Mouse (Mus musculus) adrenal gland, adult 8-10 months (tissue): ENCODE results near the gene Trub1. TPM values are rescaled to one million over a fixed set of nuclear protein-coding genes. Genes with fewer than 3 reads are reported as not detected.
A peak's percentile ranks its signal among the peaks of the same experiment; 100 is the strongest.

Source experiments
- DNase-seq: peaks from one replicate; pipeline ENCODE4 v3.0.0; 2022
- total RNA-seq, 4 experiments: library from RNA; stranded (reverse); gene quantifications; 2 replicates each; pipeline ENCODE4 v1.2.4; 2022

Trub1 gene
- total RNA-seq: 10 to 100 TPM; 15.9 to 20.2 (median 18.5) TPM

- peak; percentile 76 for DNase-seq
Observed at GRCm38 (mm10) chr19:57452492-57453217, at the start of gene Trub1. TSS of gene Trub1 (plus strand) at chr19:57452912.

- DNase-seq: peak; percentile 72
Observed at GRCm38 (mm10) chr19:57403700-57404501, 48.8 kb upstream of the Trub1 start.

- DNase-seq: no peak
Observed at GRCm38 (mm10) chr19:57404502-57404848, 48.2 kb upstream of the Trub1 start.

- DNase-seq: no peak
Observed at GRCm38 (mm10) chr19:57407947-57408346, 44.8 kb upstream of the Trub1 start.

- peak; percentile 39 for DNase-seq
Observed at GRCm38 (mm10) chr19:57411375-57412196, 41.1 kb upstream of the Trub1 start.

- no peak for DNase-seq
Observed at GRCm38 (mm10) chr19:57413170-57413569, 39.5 kb upstream of the Trub1 start.

GRCm38 (mm10) chr19:57413918-57414317, 38.8 kb upstream of the Trub1 start:
- DNase-seq: no peak

GRCm38 (mm10) chr19:57415031-57415807, 37.5 kb upstream of the Trub1 start:
- DNase-seq: no peak

GRCm38 (mm10) chr19:57417800-57418580, 34.7 kb upstream of the Trub1 start:
- DNase-seq: no peak

- DNase-seq: no peak
Observed at GRCm38 (mm10) chr19:57423402-57423801, 29.3 kb upstream of the Trub1 start.

- DNase-seq: no peak
Observed at GRCm38 (mm10) chr19:57425296-57425695, 27.4 kb upstream of the Trub1 start.

- DNase-seq: no peak
Observed at GRCm38 (mm10) chr19:57426841-57427240, 25.9 kb upstream of the Trub1 start.

GRCm38 (mm10) chr19:57427756-57428438, 24.8 kb upstream of the Trub1 start:
- DNase-seq: no peak

- DNase-seq: no peak
Observed at GRCm38 (mm10) chr19:57428641-57429040, 24.1 kb upstream of the Trub1 start.

GRCm38 (mm10) chr19:57429926-57430325, 22.8 kb upstream of the Trub1 start:
- no peak for DNase-seq

- DNase-seq: no peak
Observed at GRCm38 (mm10) chr19:57431476-57431875, 21.2 kb upstream of the Trub1 start.

- no peak for DNase-seq
Observed at GRCm38 (mm10) chr19:57434024-57434423, 18.7 kb upstream of the Trub1 start.

- DNase-seq: peak; percentile 56
Observed at GRCm38 (mm10) chr19:57436586-57437021, 16.1 kb upstream of the Trub1 start.

- DNase-seq: no peak
Observed at GRCm38 (mm10) chr19:57437042-57437441, 15.7 kb upstream of the Trub1 start.

GRCm38 (mm10) chr19:57439296-57439695, 13.4 kb upstream of the Trub1 start:
- peak; percentile 13 for DNase-seq

GRCm38 (mm10) chr19:57441501-57441900, 11.2 kb upstream of the Trub1 start:
- DNase-seq: no peak
